Mouse (Mus musculus): ENCODE results near the gene Wdr1.
A peak's percentile ranks its signal among the peaks of the same experiment; 100 is the strongest.
"Not testable (repeated sequence)": the region's sequence is repeated elsewhere in the genome, so short reads cannot be mapped to it uniquely, and the experiment has no call there.

Wdr1 gene

GRCm38 (mm10) chr5:38488673-38489615 is 74.1 kb downstream of the Wdr1 start:
- DNase-seq, result peak; percentile 81

- no peak for DNase-seq
These were observed 75.0 kb downstream of the Wdr1 start for GRCm38 (mm10) chr5:38488026-38488425.

- no peak for DNase-seq
These were observed 75.8 kb downstream of the Wdr1 start for GRCm38 (mm10) chr5:38487247-38487646.

GRCm38 (mm10) chr5:38485946-38486345 is 77.1 kb downstream of the Wdr1 start:
- no peak for DNase-seq

- no peak for DNase-seq
These were observed 79.4 kb downstream of the Wdr1 start for GRCm38 (mm10) chr5:38483518-38484110.

GRCm38 (mm10) chr5:38480822-38481707 is 82.0 kb downstream of the Wdr1 start:
- DNase-seq, result no peak

- peak; percentile 95 for DNase-seq
These were observed 82.9 kb downstream of the Wdr1 start for GRCm38 (mm10) chr5:38479908-38480725.

GRCm38 (mm10) chr5:38479545-38479907 is 83.5 kb downstream of the Wdr1 start:
- DNase-seq, result not testable (repeated sequence)

- peak; percentile 81 for DNase-seq
These were observed 84.0 kb downstream of the Wdr1 start for GRCm38 (mm10) chr5:38479027-38479426.

GRCm38 (mm10) chr5:38477731-38478445 is 85.1 kb downstream of the Wdr1 start:
- DNase-seq, result no peak

- peak; percentile 52 for DNase-seq
These were observed 86.0 kb downstream of the Wdr1 start for GRCm38 (mm10) chr5:38476861-38477565.

Data from kidney, adult 9 months (tissue).